Mouse (Mus musculus) large intestine, adult 2 months (tissue): ENCODE results near the gene Prss8. TPM values are rescaled to one million over a fixed set of nuclear protein-coding genes. Genes with fewer than 3 reads are reported as not detected.

Source experiments
- DNase-seq: peaks from one replicate; pipeline ENCODE4 v3.0.0-alpha.2; 2012; ENCODE audit warnings: low read depth, low spot score
- WGBS: fragments of 180-500 bp; shearing (Covaris S2); methylation state at CpG from one replicate; pipeline ENCODE4 v1.1.7; 2018; 5-methylcytosine and 5-hydroxymethylcytosine counted together
- polyA plus RNA-seq: library from polyadenylated mRNA; depleted of rRNA; stranded (reverse); fragments of >200 nt; gene quantifications from 2 replicates; pipeline ENCODE4 v1.2.3, GENCODE M21; 2012

Gene Prss8
- polyA plus RNA-seq, 1 experiment: 34.9 TPM

- WGBS: 15% methylated on average over 13 of the region's 13 CpGs
- no peak for DNase-seq
Measured at GRCm38 (mm10) chr7:127931351-127932135, 1.6 kb upstream of the Prss8 start.

GRCm38 (mm10) chr7:127930636-127931035 is 732 bp upstream of the Prss8 start:
- 32% methylated on average over 5 of the region's 5 CpGs for WGBS
- DNase-seq: no peak

GRCm38 (mm10) chr7:127928596-127928995 is 1.3 kb downstream of the Prss8 start:
- WGBS: 25% methylated on average over 5 of the region's 5 CpGs
- DNase-seq: no peak

- 56% methylated on average over 11 of the region's 11 CpGs for WGBS
- DNase-seq: no peak
Measured at GRCm38 (mm10) chr7:127927726-127928125, 2.2 kb downstream of the Prss8 start.

GRCm38 (mm10) chr7:127926846-127927245 is 3.1 kb downstream of the Prss8 start:
- DNase-seq: no peak
- WGBS: 53% methylated on average over 11 of the region's 11 CpGs

GRCm38 (mm10) chr7:127926066-127926465 is 3.8 kb downstream of the Prss8 start:
- DNase-seq: no peak
- 49% methylated on average over 8 of the region's 8 CpGs for WGBS

- 37% methylated on average over 5 of the region's 5 CpGs for WGBS
- DNase-seq: no peak
Measured at GRCm38 (mm10) chr7:127925252-127925651, 4.7 kb downstream of the Prss8 start.

- 35% methylated on average over 5 of the region's 5 CpGs for WGBS
- no peak for DNase-seq
Measured at GRCm38 (mm10) chr7:127923714-127924113, 6.2 kb downstream of the Prss8 start.

- DNase-seq: no peak
- 21% methylated on average over 6 of the region's 6 CpGs for WGBS
Measured at GRCm38 (mm10) chr7:127922451-127923275, 7.2 kb downstream of the Prss8 start.

GRCm38 (mm10) chr7:127921516-127921915 is 8.4 kb downstream of the Prss8 start:
- no peak for DNase-seq

GRCm38 (mm10) chr7:127919290-127919689 is 10.6 kb downstream of the Prss8 start:
- no peak for DNase-seq
- WGBS: 81% methylated on average over 7 of the region's 7 CpGs

More at GRCm38 (mm10) chr7:127921516-127921915, 8.4 kb downstream of the Prss8 start:
- WGBS: 47% methylated on average over 8 of the region's 8 CpGs

- DNase-seq: no peak
- 48% methylated on average over 3 of the region's 3 CpGs for WGBS
Measured at GRCm38 (mm10) chr7:127918203-127918602, 11.7 kb downstream of the Prss8 start.

GRCm38 (mm10) chr7:127915293-127915692 is 14.6 kb downstream of the Prss8 start:
- WGBS: 79% methylated on average over 12 of the region's 12 CpGs
- no peak for DNase-seq

- no peak for DNase-seq
- WGBS: 6% methylated on average over 4 of the region's 4 CpGs
Measured at GRCm38 (mm10) chr7:127912938-127913337, 17.0 kb downstream of the Prss8 start.

- WGBS: under 1% methylated on average over 40 of the region's 40 CpGs
Measured at GRCm38 (mm10) chr7:127912190-127912871, 17.6 kb downstream of the Prss8 start, which contains the start of gene Kat8. TSS of gene Kat8 (plus strand) at chr7:127912516.

GRCm38 (mm10) chr7:127908656-127909055 is 21.2 kb downstream of the Prss8 start:
- no peak for DNase-seq
- 75% methylated on average over 4 of the region's 4 CpGs for WGBS

More at GRCm38 (mm10) chr7:127912190-127912871, 17.6 kb downstream of the Prss8 start, which contains the start of gene Kat8:
- no peak for DNase-seq

- WGBS: 93% methylated on average over 12 of the region's 12 CpGs
- no peak for DNase-seq
Measured at GRCm38 (mm10) chr7:127907939-127908338, 22.0 kb downstream of the Prss8 start.

GRCm38 (mm10) chr7:127903971-127904796 is 25.7 kb downstream of the Prss8 start, which contains the start of gene Bckdk:
TSS of gene Bckdk (plus strand) at chr7:127904082.
- DNase-seq: no peak
- 4% methylated on average over 38 of the region's 38 CpGs for WGBS

- 93% methylated on average over 2 of the region's 2 CpGs for WGBS
- no peak for DNase-seq
Measured at GRCm38 (mm10) chr7:127901772-127902171, 28.1 kb downstream of the Prss8 start.
